Mouse (Mus musculus) frontal cortex, adult (tissue): ENCODE data around the gene Auts2.
A peak's percentile ranks its signal among the peaks of the same experiment; 100 is the strongest.

Experiments used
- ATAC-seq: cut with Nextera tagmentation; 2 replicates; pipeline ENCODE4 v1.9.2; 2017; ENCODE audit warnings: mild to moderate bottlenecking, moderate library complexity, mixed read lengths; ENCODE audit not compliant: low TSS enrichment

Auts2 gene

GRCm38 (mm10) chr5:132323608-132324007 lies 219.5 kb downstream of the Auts2 start:
- ATAC-seq = no peak

DNA sequence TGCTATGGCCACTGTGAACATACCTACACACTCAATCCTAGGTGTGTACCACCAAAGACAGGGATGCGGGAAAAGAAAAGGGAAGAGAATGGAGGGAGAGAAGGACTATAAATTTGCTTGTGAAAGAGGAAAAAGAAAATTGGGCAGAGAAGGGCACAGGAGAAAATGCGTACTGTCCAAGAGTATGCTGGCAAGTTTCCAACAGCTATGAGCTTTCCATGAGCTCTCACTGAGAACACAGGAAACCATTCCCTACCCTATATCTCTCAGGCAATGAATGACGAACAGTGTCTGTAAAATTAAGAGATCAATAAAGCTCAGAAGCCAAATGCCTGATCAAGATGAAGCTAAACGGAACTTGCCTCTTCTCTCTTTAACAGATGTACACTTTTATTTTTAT lies 220.2 kb downstream of the Auts2 start:
- no peak for ATAC-seq

- no peak for ATAC-seq
Observed at GRCm38 (mm10) chr5:132318026-132318765, 224.9 kb downstream of the Auts2 start.

- no peak for ATAC-seq
Observed at GRCm38 (mm10) chr5:132316897-132317296, 226.2 kb downstream of the Auts2 start.

GRCm38 (mm10) chr5:132314300-132314699 lies 228.8 kb downstream of the Auts2 start:
- no peak for ATAC-seq

DNA sequence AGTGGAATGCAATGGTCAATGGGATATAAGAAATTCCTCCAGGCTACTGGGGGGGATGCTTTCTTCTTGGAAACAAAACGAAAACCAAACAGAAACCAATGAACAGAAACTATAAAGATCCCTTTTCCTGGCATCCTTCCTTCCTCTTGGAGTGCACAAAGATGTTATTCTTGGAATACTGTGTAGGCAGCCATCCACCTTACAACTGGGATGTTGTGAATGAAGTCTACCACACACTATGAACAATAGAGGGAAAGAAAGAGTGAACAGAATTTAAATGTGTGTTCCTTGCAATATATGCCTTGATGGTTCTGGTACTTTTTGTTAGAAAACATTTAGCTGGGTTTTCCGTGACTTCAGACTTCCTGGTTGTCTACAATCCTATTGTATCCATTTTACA lies 236.1 kb downstream of the Auts2 start:
- peak; percentile 70; the same call in 1 of the 2 replicates for ATAC-seq

DNA sequence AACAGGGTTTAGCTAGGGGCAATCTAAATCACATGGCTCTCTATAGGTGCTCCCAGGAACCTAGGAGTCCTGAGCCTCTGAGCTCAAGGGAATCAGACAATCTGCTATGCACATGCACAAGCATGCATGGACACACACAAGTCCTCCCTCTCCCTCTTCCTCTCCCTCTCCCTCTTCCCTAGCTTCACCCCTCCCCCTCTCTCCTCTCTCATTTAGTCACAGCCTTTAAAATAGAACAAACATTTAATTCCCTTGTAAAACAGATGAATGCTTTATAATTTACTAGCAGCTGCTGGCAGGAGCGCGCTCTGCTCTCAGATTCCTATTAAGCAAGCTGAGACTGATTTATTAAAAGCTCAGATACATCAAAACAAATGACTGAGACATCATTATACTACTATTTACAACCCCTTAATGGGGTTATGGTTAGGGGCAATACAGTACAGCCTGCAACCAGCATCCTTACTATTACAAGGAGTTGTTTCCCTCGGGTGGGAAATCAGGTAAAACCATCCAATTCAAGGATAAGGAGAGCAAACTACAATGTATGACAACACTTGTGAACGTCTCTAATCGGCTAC lies 237.7 kb downstream of the Auts2 start:
- no peak for ATAC-seq

GRCm38 (mm10) chr5:132302778-132303177 lies 240.4 kb downstream of the Auts2 start:
- ATAC-seq = no peak

- ATAC-seq = no peak
Observed at GRCm38 (mm10) chr5:132300794-132301193, 242.3 kb downstream of the Auts2 start.

GRCm38 (mm10) chr5:132299716-132300115 lies 243.4 kb downstream of the Auts2 start:
- peak; percentile 82 for ATAC-seq

- ATAC-seq = no peak
Observed at GRCm38 (mm10) chr5:132298996-132299395, 244.1 kb downstream of the Auts2 start.

DNA sequence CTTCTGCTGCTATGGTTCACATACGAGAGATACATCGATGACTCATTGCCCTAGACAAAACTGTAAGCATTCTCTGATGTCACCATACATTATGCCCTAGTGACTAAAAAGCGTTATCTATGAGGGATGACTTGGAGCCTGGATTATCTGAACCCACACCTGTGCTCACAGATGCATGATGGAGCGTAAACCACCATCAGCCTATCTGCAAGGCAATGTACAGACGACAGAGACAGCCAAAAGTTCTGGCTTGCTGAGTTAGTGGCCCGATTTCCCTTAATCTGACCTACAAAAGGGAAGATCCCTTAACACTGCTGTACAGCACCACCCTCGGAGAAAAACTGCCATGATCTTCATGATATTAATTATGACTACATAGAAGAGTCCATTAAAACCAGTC lies 245.8 kb downstream of the Auts2 start:
- ATAC-seq = no peak

GRCm38 (mm10) chr5:132294469-132294868 lies 248.7 kb downstream of the Auts2 start:
- no peak for ATAC-seq

DNA sequence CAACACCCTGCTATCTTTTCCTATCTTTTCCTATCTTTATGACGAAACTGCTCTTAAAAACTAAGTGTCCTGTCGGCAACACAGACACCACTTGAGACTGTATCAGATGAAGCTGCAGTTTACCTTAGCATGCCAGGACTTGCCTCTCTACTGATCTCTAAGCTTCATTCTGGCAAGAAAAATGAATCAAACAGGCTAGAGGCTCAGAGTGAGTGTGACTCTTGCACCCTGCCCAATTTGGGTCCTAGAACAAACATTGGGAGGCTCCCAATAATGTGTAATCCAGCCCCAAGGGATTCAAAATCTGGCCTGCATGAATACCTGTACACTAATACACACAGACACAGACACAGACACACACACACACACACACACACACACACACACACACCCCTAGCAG lies 250.2 kb downstream of the Auts2 start:
- ATAC-seq = no peak

- ATAC-seq = no peak; the same call in 1 of the 2 replicates
Observed at GRCm38 (mm10) chr5:132290606-132291535, 252.3 kb downstream of the Auts2 start.

- no peak for ATAC-seq
Observed at GRCm38 (mm10) chr5:132283741-132284140, 259.4 kb downstream of the Auts2 start.

- no peak for ATAC-seq
Observed at GRCm38 (mm10) chr5:132274098-132274898, 268.8 kb downstream of the Auts2 start.

DNA sequence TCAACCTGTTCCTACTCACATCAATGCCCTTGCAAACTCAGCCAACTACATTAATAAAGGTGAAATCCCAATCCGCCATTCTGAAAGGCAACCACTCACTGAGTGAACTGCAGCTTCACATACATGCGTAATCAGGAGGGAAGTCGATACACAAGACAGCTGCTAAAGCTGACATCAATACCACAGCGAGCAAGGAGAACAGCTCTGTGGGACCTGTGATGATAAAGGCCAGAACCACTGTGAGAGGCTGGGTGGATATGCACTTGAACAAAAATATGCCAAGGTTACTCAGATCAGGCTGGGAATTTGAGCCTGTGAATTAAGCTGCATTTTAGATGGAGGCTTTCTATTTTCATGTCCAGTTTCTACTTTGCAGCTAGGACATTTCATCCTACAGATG lies 271.0 kb downstream of the Auts2 start:
- ATAC-seq = no peak

GRCm38 (mm10) chr5:132270896-132271295 lies 272.2 kb downstream of the Auts2 start:
- no peak for ATAC-seq

DNA sequence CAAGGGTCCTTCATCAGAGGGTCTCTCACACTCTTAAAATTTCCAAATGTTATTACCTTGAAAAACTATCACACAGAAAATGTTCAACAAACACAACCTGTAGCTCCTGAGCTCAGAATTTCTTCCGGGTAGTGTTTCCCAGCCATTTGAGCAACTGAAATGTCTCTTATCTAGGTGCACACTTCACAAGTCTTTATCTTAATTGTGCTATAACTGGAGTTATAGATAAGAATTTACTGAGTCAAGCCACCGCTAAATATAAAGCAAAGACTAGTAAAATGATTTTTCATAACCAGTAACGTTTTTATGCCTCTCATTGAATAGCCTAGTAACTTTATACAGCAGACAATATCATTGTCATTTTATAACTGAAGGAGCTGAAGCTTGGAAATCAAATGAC lies 273.1 kb downstream of the Auts2 start:
- no peak for ATAC-seq

- peak; percentile 81 for ATAC-seq
Observed at GRCm38 (mm10) chr5:132268351-132268967, 274.7 kb downstream of the Auts2 start.
